Comparison of ENCODE assay signal across 8 mouse cellular contexts in the genomic region with DNA sequence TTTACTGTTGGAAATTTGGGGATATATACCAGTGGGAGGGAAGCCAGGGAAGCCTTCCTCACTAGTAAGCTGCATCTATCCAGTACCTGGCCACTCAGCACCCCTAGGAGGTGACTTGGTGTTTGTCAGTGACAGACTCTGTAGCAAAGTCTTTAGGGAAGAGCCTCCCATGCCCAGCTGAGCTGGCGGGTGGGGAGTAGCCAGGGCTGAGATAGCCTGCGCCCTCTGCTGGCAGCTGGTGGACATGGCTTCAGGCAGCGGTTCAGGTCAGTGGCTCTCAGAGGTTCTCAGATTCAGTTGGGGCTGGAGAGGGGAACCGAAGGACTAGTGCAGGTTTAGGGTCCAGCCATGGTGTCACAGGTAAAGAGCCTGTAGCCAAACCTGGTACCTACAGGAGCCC. TPM values are rescaled to one million over a fixed set of nuclear protein-coding genes. Genes with fewer than 3 reads are reported as not detected.
A peak's percentile ranks its signal among the peaks of the same experiment; 100 is the strongest.
DNase-seq lines count a peak whose midpoint lies in the region; ATAC-seq and TF ChIP-seq lines count a peak whose summit lies in the region.

No protein-coding gene starts in this region.

- no peak overlapping the region for H3K4me3 ChIP-seq in heart, embryonic 10.5 days
- no peak overlapping the region for H3K4me3 ChIP-seq in kidney, postnatal 0 days (replicated peaks; ENCODE audit: low read depth, low read length)
- no peak overlapping the region for H3K4me3 ChIP-seq in lung, embryonic 15.5 days

- H3K27ac ChIP-seq in heart, embryonic 10.5 days, result no peak overlapping the region
- no peak overlapping the region for H3K27ac ChIP-seq in kidney, postnatal 0 days
- H3K27ac ChIP-seq in lung, embryonic 15.5 days, result no peak overlapping the region

- peak; percentile 60 for ATAC-seq in kidney, postnatal 0 days (replicated peaks; ENCODE audit: low FRiP score, low read depth)
- ATAC-seq in lung, embryonic 15.5 days (ENCODE audit: borderline replicate concordance, extremely low read depth, low FRiP score, low TSS enrichment), result peak; percentile 29; the same call in 1 of the 2 replicates

- H3K4me1 ChIP-seq in heart, embryonic 10.5 days, result peaks cover 37% of the 10 kb centered on the region
- peaks cover 14% of the 10 kb centered on the region; the same call in 1 of the 2 replicates for H3K4me1 ChIP-seq in kidney, postnatal 0 days (replicated peaks; ENCODE audit: insufficient read depth, low read length)
- peaks cover 19% of the 10 kb centered on the region for H3K4me1 ChIP-seq in lung, embryonic 15.5 days

- H3K4me2 ChIP-seq in kidney, postnatal 0 days (ENCODE audit: low read length), result no peak overlapping the region
- no peak overlapping the region for H3K4me2 ChIP-seq in lung, embryonic 15.5 days

- H3K9me3 ChIP-seq in heart, embryonic 10.5 days, result no peaks in the 10 kb centered on the region
- H3K9me3 ChIP-seq in kidney, postnatal 0 days (replicated peaks; ENCODE audit: low read length), result no peaks in the 10 kb centered on the region
- no peaks in the 10 kb centered on the region for H3K9me3 ChIP-seq in lung, embryonic 15.5 days

- H3K27me3 ChIP-seq in heart, embryonic 10.5 days (ENCODE audit: insufficient read depth, poor library complexity, severe bottlenecking), result no peaks in the 10 kb centered on the region
- no peaks in the 10 kb centered on the region for H3K27me3 ChIP-seq in kidney, postnatal 0 days (ENCODE audit: insufficient read depth, low read length)
- H3K27me3 ChIP-seq in lung, embryonic 15.5 days, result no peaks in the 10 kb centered on the region

- DNase-seq in CD4-positive, CD25-positive, alpha-beta regulatory T cell, adult 2 months (ENCODE audit: low read depth, low spot score), result peak; percentile 89
- DNase-seq in adrenal gland, postnatal 10 days, result peak; percentile 84
- peak; percentile 53 for DNase-seq in embryo, embryonic 11.5 days (ENCODE audit: low read depth, low spot score)
- DNase-seq in heart, embryonic 10.5 days (ENCODE audit: low spot score), result peak; percentile 87
- peak; percentile 91 for DNase-seq in kidney, postnatal 0 days (ENCODE audit: low spot score)
- DNase-seq in ovary, postnatal 14 days (ENCODE audit: low spot score), result peak; percentile 68
- peak; percentile 68 for DNase-seq in thymus, postnatal 25 days

- peak; percentile 97 for TF ChIP-seq CTCF in kidney, postnatal 0 days (IDR thresholded peaks at IDR 0.05; ENCODE audit: low read depth)

- peaks cover 32% of the 10 kb centered on the region for H3K36me3 ChIP-seq in heart, embryonic 10.5 days
- H3K36me3 ChIP-seq in kidney, postnatal 0 days (ENCODE audit: insufficient read depth, low read length), result peaks cover 26% of the 10 kb centered on the region
- H3K36me3 ChIP-seq in lung, embryonic 15.5 days, result peaks cover 18% of the 10 kb centered on the region; the same call in 1 of the 2 replicates

- 13% methylated on average over 4 of the region's 4 CpGs for WGBS in heart, embryonic 10.5 days
- WGBS in kidney, postnatal 0 days, result 2% methylated on average over 4 of the region's 4 CpGs
- 6% methylated on average over 4 of the region's 4 CpGs for WGBS in lung, embryonic 15.5 days

- no peak overlapping the region for H3K9ac ChIP-seq in kidney, postnatal 0 days (ENCODE audit: low read depth, low read length)
- no peak overlapping the region for H3K9ac ChIP-seq in lung, embryonic 15.5 days

RNA-seq across cellular contexts. Expression of gene Ldlrap1, which starts 31.4 kb away (rescaled TPM):
- 10 to 100 TPM; 37.3 to 48.9 TPM for total RNA-seq in adrenal gland, postnatal 10 days (2021)
- polyA plus RNA-seq in heart, embryonic 10.5 days (2016; fragmentation: Nextera tagmentation; extraction: Ambion mirVana), result 17.6 and 17.8 TPM in 2 replicates
- 21.2 and 21.3 TPM in 2 replicates for polyA plus RNA-seq in kidney, postnatal 0 days (2015; fragmentation: Nextera tagmentation; extraction: Ambion mirVana)
- polyA plus RNA-seq in lung, embryonic 15.5 days (2015; fragmentation: Nextera tagmentation; extraction: Ambion mirVana), result 21.8 and 24.9 TPM in 2 replicates

RNA-seq across cellular contexts. Expression of gene Maco1, which starts 53.9 kb away (rescaled TPM):
- 10 to 100 TPM; 33.3 to 34.5 TPM for total RNA-seq in adrenal gland, postnatal 10 days (2021)
- 21.7 and 31.4 TPM in 2 replicates for polyA plus RNA-seq in heart, embryonic 10.5 days (2016; fragmentation: Nextera tagmentation; extraction: Ambion mirVana)
- 31.2 and 32.4 TPM in 2 replicates for polyA plus RNA-seq in kidney, postnatal 0 days (2015; fragmentation: Nextera tagmentation; extraction: Ambion mirVana)
- 36.1 and 39.9 TPM in 2 replicates for polyA plus RNA-seq in lung, embryonic 15.5 days (2015; fragmentation: Nextera tagmentation; extraction: Ambion mirVana)
